Mouse (Mus musculus): ENCODE data around the gene Zdhhc19.

DNA sequence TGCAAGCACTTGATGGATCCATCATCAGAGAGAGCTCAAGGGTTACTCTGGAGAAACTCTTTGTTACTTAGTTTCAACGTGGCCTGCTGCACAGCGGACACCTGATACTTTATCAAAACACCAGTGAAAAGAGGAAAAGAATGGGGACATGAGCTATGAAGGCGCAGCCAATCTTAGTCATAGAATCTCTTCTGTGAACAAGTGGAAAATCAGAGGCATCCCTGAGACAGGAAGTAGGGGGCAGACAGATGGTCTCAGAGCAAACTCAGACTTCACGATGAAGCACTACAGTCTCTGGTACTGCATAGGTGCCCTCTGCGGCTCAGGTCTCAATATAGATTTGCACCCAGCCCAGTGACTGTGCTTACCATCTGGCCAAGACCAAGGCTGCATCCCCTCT is 98.6 kb downstream of the Zdhhc19 start:
- TF ChIP-seq ZNF384 (IDR thresholded peaks at IDR 0.05; ENCODE audit: low read depth, low read length) (no peak), HCFC1 (IDR thresholded peaks at IDR 0.05; ENCODE audit: borderline replicate concordance, insufficient read depth, low read length) (no peak), CHD2 (IDR thresholded peaks at IDR 0.05; ENCODE audit: low read depth, low read length) (no peak)
